Mouse (Mus musculus) right cerebral cortex, postnatal 36 days (tissue): ENCODE data around the gene Fbxw20.
"Not testable (repeated sequence)": the region's sequence is repeated elsewhere in the genome, so short reads cannot be mapped to it uniquely, and the experiment has no call there.

Experiments used
- DNase-seq, 2 experiments: peaks; one replicate each; pipeline ENCODE4 v3.0.0; 2022; ENCODE audit warnings: low spot score in 2 of 2, mixed read lengths in 1 of 2

Fbxw20 gene

DNA sequence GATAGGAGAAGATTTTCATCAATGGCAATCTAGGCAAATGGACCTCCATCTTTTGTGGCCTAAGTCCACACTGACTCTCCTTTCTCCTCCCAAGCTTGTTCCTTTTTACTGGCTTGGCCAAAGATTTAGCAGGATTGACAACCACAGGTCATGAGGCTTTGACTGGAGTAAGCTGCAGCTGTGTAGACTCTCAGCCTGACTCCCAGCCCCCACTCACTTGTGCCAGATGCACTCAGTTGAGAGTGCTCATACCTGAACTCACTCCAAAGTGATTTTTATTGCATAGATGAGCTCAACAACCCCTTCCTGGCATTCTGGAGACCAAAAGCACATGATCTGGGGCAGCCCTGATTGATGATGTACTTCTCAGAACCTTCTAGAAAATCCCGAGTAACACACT lies at the start of gene Fbxw20:
TSS of gene Fbxw20 (minus strand) at position 101 of the 400 bp plus-strand sequence.
- DNase-seq, result no peak

DNA sequence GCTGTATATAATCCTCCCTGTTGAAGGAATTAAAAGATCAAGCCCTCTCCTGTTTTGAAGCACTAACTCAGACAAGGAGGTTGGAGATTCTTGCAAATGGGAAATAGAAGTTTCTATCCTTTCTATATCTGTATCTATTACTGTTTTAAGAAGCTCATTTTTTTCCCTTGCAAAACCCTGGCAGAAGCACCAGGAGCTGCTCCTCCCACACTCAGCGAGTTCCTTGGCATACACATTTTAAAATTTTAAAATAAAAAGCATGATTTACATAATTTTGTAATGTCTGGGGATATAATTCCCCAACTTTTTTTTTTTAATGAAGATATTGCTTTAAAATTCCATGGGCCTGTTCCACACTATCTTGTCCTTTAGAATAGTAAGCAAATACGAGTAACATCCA lies 28.5 kb upstream of the Fbxw20 start:
- peak in 1 of 2 experiments; percentile 30 for DNase-seq

DNA sequence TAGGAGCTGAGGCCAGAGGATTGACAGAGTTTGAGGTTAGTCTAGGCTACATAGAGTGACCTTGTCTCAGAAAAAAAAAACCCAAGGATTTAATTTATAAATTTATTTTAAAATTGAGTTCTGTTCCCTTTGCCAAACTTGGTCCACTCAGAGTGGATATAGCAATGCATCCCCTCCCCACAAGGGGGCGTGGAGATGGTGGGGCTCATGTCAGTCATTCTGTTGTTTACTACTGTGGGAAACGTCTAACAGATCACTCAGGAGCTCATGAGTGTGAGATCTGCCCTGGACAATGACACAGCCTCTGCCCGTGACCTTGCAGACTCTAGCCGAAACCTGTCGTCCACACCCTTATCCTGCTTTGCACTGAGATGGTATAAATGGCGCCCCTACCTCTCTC lies 16.1 kb downstream of the Fbxw20 start:
- no peak for DNase-seq

DNA sequence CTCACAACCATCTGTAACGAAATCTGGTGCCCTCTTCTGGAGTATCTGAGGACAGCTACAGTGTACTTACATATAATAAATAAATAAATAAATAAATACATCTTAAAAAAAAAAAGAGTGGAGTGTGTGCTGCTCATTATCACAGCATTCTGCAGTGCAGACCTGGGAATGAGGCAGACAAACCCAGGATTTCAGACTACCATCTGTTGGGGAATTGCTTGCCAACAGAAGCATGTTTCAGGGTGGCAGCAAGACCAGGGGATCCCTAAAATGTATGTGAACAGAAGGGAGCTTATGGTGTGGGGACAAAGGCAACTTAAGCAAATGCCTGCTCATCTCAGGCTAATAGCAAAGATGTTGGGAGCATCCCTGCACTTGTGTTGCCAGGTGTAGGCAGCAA lies 33.2 kb downstream of the Fbxw20 start:
- DNase-seq, result not testable (repeated sequence)

DNA sequence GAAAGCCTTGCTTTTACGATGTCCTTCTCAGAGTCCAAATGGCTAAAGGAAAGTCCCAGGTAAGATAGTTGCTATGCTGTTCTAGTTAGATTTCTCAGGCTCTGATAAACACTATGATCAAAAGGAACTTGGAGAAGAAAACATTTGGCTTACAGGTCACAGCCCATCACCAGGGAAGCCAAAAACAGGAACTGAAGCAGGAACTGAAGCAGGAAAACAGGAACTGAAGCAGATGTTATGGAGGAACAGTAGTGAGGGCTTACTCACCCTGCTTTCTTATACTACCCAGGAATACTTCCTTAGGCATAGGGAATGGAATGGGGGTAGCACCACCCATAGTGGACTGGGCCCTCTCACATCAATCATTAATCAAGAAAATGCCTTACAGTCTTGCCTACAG lies 34.2 kb downstream of the Fbxw20 start:
- no peak for DNase-seq

DNA sequence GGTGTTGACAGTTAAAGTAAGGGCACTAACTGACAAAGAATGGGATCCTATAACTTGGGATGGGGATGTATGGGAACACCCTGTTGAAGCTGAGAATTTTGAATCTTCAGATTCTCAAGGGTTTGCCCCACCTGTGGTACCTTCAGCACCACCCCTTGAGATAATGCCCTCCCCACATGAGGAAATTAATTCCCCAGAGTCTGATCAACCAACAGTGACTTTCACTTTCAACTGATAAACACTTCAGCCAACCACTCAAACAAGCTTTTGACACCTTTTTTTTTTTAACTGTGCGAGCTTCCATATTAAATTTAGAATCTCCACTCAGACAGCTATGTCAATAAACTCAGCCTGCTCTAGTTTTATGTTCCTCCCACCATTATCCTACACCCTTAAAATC lies 35.2 kb downstream of the Fbxw20 start:
- no peak for DNase-seq

DNA sequence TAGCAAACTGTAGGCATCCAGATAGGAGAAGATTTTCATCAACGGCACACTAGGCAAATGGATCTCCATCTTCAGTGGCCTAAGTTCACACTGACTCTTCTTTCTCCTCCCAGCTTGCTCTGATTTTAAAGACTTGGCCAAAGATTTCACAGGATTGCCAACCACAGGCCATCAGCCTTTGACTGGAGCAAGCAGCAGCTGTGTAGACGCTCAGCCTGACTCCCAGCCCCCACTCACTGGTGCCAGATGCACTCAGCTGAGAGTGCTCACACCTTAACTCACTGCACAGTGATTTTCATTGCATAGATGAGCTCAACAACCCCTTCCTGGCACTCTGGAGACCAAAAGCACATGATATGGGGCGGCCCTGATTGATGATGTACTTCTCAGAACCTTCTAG lies 38.7 kb downstream of the Fbxw20 start, which contains the start of gene Fbxw13:
TSS of gene Fbxw13 (minus strand) at position 101 of the 400 bp plus-strand sequence.
- not testable (repeated sequence) for DNase-seq

DNA sequence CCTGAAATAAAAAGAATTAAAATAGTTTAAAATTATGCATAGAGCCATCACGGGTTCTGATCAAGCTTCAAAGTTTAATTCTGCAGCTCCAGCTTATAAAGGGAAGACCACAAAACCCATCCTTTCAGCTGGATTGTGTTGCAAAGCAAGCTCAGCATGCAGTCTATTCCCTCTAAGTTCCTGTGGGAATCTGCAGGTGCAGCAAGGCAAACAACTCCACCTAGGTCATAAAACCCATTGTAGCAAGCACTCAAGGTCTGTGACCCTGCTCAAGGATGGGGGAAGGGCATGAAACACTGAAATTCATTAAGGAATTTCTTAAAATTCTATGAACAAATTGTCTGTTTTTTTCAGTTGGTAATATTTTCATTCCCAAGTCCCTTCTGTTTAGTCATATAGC lies 57.3 kb downstream of the Fbxw20 start:
- no peak for DNase-seq

DNA sequence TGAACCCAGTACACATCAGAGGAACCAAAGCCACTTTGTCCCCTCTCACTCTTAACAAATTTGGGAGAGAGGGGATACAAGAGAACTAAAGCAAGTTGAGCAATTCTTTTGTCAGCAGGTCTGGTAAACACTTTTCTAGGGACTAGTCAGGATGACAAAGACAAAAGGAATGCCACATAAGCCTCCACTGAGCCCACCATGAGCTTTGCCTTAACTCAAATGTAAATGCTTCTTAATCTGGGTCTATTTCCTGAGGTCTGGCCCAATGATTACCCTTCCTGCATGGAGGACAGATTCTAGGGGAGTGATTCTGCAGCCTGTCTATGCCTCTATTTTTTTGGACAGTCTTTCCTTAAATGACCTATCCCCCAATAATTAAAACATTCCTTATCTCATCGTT lies 58.3 kb downstream of the Fbxw20 start:
- no peak for DNase-seq
